8 mouse cellular contexts compared by ENCODE assay signal in genomic region chr4:120815622-120816334, GRCm38 (mm10). TPM values are rescaled to one million over a fixed set of nuclear protein-coding genes. Genes with fewer than 3 reads are reported as not detected.
DNase-seq lines count a peak whose midpoint lies in the region; ATAC-seq and TF ChIP-seq lines count a peak whose summit lies in the region.

No protein-coding gene starts in this region.

- WGBS in lung, embryonic 14.5 days = 6% methylated on average over 10 of the region's 10 CpGs

- H3K27me3 ChIP-seq in lung, embryonic 14.5 days (ENCODE audit: insufficient read depth, low read length) = no peaks in the 10 kb centered on the region

- H3K9me3 ChIP-seq in lung, embryonic 14.5 days (ENCODE audit: low read depth, low read length) = no peaks in the 10 kb centered on the region

- TF ChIP-seq CTCF in lung, embryonic 14.5 days (IDR thresholded peaks at IDR 0.05; ENCODE audit: low read depth) = no peak

- H3K4me3 ChIP-seq in lung, embryonic 14.5 days (ENCODE audit: low read depth, low read length) = peak overlapping the region; percentile 48

- peak; percentile 99 to 100 for ATAC-seq in hematopoietic stem cell, adult 5-6 weeks (replicated peaks in 1 of 2; ENCODE audit: insufficient read depth in 1 of 2, low FRiP score in 2 of 2, low TSS enrichment in 1 of 2, low read depth in 1 of 2, poor library complexity in 2 of 2, severe bottlenecking in 2 of 2)
- ATAC-seq in lung, embryonic 14.5 days (ENCODE audit: insufficient read depth) = peak; percentile 93
- ATAC-seq in neutrophil, adult 5-6 weeks (ENCODE audit: extremely low read depth, insufficient number of reproducible peaks, low FRiP score, poor library complexity, severe bottlenecking) = peak; percentile 99

- H3K27ac ChIP-seq in lung, embryonic 14.5 days (ENCODE audit: low read depth) = peak overlapping the region; percentile 88

- H3K4me2 ChIP-seq in lung, embryonic 14.5 days = peak overlapping the region; percentile 69

- no peaks in the 10 kb centered on the region for H3K36me3 ChIP-seq in lung, embryonic 14.5 days (ENCODE audit: insufficient read depth)

- peaks cover 31% of the 10 kb centered on the region for H3K4me1 ChIP-seq in lung, embryonic 14.5 days (ENCODE audit: insufficient read depth)

- DNase-seq in MEL-GATA-1-ER (ENCODE audit: extremely low read depth, low read depth) = peak; percentile 55
- DNase-seq in cerebellum, adult 8-10 months = peak; percentile 70
- peak; percentile 95 for DNase-seq in forelimb bud, embryonic 11.5 days (ENCODE audit: low read depth, low spot score)
- DNase-seq in layer of hippocampus, adult 8-10 months (ENCODE audit: low spot score in 2 of 2) = peak; percentile 81 to 88
- DNase-seq in lung, embryonic 14.5 days = peak; percentile 96
- DNase-seq in testis, postnatal 14 days (ENCODE audit: low spot score) = peak; percentile 82

- H3K9ac ChIP-seq in lung, embryonic 14.5 days = peak overlapping the region; percentile 49

RNA-seq across cellular contexts. Expression of gene Nfyc, which starts 15.6 kb away (rescaled TPM):
- 49.2 and 64.7 TPM in 2 replicates for total RNA-seq in hematopoietic stem cell, adult 5-6 weeks (2017)
- total RNA-seq in layer of hippocampus, adult 8-10 months (2022) = 10 to 100 TPM; 43.8 to 55.5 (median 45.9) TPM
- 113 and 114 TPM in 2 replicates for polyA plus RNA-seq in lung, embryonic 14.5 days (2014; fragmentation: Nextera tagmentation; extraction: Ambion mirVana)
- 91.5 TPM in 2 replicates for total RNA-seq in neutrophil, adult 5-6 weeks (2017)

RNA-seq across cellular contexts. Expression of gene Rims3, which starts 38.8 kb away (rescaled TPM):
- 0.30 and 1.2 TPM in 2 replicates for total RNA-seq in hematopoietic stem cell, adult 5-6 weeks (2017)
- total RNA-seq in layer of hippocampus, adult 8-10 months (2022) = 10 to 100 TPM; 32.7 to 43.9 (median 40.0) TPM
- 0.70 and 1.1 TPM in 2 replicates for polyA plus RNA-seq in lung, embryonic 14.5 days (2014; fragmentation: Nextera tagmentation; extraction: Ambion mirVana)
- 0.12 and 0.37 TPM in 2 replicates for total RNA-seq in neutrophil, adult 5-6 weeks (2017)

Comparison
In these comparisons a context has a peak if more than half of its experiments do, and no peak if none do; other contexts are left out.
1. Peak in every context shown above with its lines: DNase-seq, ATAC-seq, H3K4me3 ChIP-seq and H3K27ac ChIP-seq.
2. RNA of gene Rims3, which starts 38.8 kb away (total RNA-seq): 32.7 to 43.9 TPM in layer of hippocampus, adult 8-10 months; 0.30 to 1.2 TPM in hematopoietic stem cell, adult 5-6 weeks and 0.12 to 0.37 TPM in neutrophil, adult 5-6 weeks; every median in the first group is over 10 times any median in the second.